Mouse (Mus musculus) bone marrow macrophage, adult 2 months (primary cell): Measurements from ENCODE around the gene Htr1a. TPM values are rescaled to one million over a fixed set of nuclear protein-coding genes. Genes with fewer than 3 reads are reported as not detected.

Source experiments
- H3K27ac ChIP-seq: 2 replicates; pipeline ENCODE4 v1.5.1; 2012; ENCODE audit warnings: low read depth, low read length; ENCODE audit not compliant: insufficient read depth
- H3K4me1 ChIP-seq: 2 replicates; pipeline ENCODE4 v1.6.1; 2012; ENCODE audit warnings: low read length; ENCODE audit not compliant: control insufficient read depth, insufficient read depth
- H3K4me3 ChIP-seq: 2 replicates; pipeline ENCODE4 v1.5.1; 2012; ENCODE audit warnings: mild to moderate bottlenecking, low read length, moderate library complexity; ENCODE audit not compliant: insufficient read depth
- CTCF ChIP-seq: IDR thresholded peaks from 2 replicates; pipeline ENCODE4 v1.5.1; 2012; ENCODE audit warnings: low read depth, mild to moderate bottlenecking, low read length, moderate library complexity
- POLR2A ChIP-seq: IDR thresholded peaks from 2 replicates; pipeline ENCODE4 v1.6.1; 2012; ENCODE audit warnings: mild to moderate bottlenecking, low read depth, low read length, borderline replicate concordance
- polyA plus RNA-seq: library from polyadenylated mRNA; stranded (reverse); fragments of >200 nt; gene quantifications from 2 replicates; pipeline ENCODE4 v1.2.4, GENCODE M21; 2012; ENCODE audit not compliant: missing spikeins, insufficient read depth, insufficient read length

Gene Htr1a
- not detected in 2 replicates for polyA plus RNA-seq

DNA sequence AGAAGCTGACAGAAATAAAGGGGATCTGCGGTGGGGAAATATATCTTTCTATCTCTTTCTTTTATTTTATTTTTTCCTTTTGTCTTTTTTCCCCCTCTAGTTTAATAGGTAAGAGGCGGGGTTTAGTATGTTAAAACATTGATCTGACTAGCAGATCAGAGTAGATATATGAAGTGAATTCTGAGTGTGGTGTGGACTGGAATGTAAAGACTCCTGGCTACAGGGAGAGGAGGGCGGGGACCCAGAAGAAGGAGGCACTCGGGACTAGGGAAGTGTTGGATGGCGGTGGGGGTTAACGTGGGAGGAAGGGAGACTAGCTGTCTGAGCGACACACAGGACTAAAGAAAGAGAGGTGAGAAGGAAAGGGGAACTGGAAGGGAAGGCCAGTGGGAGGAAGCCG lies at the start of gene Htr1a:
Gene Htr1a, plus strand, starts transcription at position 301 of the 400 bp plus-strand sequence.
- TF ChIP-seq POLR2A, result no peak
- no peak for TF ChIP-seq CTCF
- H3K4me3 ChIP-seq, result no peak within 1 kb of the TSS

DNA sequence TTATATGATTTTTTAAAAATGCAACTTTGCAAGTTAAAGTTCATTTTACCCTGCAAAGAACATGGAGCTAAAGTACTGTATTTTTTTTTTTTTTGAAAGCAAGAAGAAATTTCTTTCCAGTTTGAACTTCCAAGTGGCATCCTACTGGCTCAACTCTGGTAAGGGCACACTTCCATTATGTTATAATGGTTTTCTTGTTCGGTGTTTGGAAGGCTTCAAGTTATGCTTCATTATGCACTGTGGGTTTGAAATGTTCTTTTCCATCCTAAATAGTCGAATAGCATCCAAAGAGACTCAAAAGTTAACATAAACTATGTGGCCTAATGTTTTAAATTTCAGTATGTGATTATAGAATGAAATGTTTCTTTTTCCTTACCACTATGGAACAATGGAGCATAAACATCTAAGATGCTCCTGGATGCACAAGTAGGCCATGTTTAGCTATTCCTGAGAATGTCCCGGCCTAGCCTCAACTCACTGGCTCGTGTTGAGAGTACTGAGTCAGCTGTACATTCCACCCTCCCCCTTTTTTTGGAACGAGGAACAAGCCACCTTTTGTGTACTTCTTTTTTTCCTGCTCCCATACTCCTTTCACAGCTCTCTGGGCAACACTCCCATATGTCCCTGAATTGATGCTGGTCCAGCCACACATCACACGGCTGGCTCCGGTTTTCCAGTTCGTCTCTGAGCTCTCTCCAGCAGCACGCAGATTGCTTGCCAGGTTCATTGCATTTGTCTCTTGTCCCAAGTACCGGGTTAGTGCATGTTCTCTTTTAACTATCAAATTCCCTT lies 31.7 kb upstream of the Htr1a start:
- Histone ChIP-seq H3K4me3 (no peak overlapping the region), H3K27ac (no peak overlapping the region)
- no peak for TF ChIP-seq POLR2A
- no peak for TF ChIP-seq CTCF

More for the DNA sequence above, at the start of gene Htr1a:
- Histone ChIP-seq H3K4me1 (no peaks in the 10 kb centered on the region), H3K27ac (no peak within 1 kb of the TSS)

DNA sequence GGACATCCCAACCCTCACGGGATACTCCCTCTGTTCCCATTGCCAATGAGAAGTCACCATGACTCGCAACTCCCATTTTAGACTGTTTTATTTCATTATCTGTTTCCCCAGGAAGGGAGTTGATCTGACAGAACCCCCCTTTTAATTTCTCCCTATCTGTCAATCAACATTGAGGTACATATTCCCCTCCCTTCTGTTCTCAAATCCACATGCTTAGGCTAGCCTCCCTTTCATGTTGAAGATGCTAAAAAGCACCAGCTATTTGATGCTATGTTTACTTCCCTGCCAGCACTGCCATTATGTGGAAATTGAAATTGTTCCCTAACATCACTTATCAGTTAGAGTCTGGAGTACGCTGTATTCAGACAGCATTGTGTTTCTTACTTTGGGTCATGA lies 31.1 kb upstream of the Htr1a start:
- H3K4me3 ChIP-seq, result no peak overlapping the region
- no peak overlapping the region for H3K27ac ChIP-seq
- no peaks in the 10 kb centered on the region for H3K4me1 ChIP-seq
- TF ChIP-seq CTCF (no peak), POLR2A (no peak)

More for the DNA sequence above, 31.7 kb upstream of the Htr1a start:
- H3K4me1 ChIP-seq, result no peaks in the 10 kb centered on the region

DNA sequence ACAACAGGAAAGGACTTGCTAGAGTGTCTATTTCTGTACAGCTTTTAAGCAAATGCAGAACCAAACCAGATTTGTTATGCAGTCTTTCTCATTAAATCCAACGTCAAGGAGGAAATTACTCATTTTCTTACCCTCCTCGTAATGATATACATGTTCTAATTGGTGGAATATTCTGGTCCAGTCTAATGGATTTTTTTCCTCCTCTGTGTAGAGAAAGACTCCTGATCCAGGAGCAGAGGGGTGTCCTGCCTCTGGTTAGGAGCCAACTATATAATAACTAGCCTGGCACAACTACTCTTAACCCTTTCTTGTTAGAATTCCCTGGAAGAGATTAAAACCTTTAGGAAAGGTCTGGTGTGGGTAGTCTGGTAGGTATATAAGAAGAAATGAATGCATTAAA lies 10.3 kb upstream of the Htr1a start:
- TF ChIP-seq POLR2A (no peak), CTCF (no peak)
- H3K27ac ChIP-seq, result no peak overlapping the region
- peaks cover 3% of the 10 kb centered on the region; the same call in 1 of the 2 replicates for H3K4me1 ChIP-seq
- no peak overlapping the region for H3K4me3 ChIP-seq

DNA sequence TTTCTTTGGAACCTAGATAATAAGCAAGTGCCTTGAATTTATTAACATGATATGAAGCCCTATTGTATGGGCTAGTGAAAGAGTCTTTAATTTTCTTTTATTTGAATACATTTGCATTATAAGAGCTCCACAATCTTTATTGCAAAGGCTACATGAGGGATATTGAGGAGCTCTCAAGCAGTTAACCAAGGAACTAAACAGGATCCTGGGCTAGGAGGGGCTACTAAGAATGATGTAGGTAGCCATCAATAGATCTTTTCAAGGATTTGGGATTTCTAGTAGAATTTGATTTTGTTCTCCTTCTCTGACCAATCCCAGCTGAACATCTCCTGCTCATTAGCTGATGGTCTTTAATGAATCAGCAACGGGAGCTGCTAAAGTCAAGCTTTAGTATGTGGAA lies 9.8 kb upstream of the Htr1a start:
- Histone ChIP-seq H3K4me1 (peaks cover 3% of the 10 kb centered on the region; the same call in 1 of the 2 replicates), H3K4me3 (no peak overlapping the region), H3K27ac (no peak overlapping the region)
- TF ChIP-seq POLR2A (no peak), CTCF (no peak)

DNA sequence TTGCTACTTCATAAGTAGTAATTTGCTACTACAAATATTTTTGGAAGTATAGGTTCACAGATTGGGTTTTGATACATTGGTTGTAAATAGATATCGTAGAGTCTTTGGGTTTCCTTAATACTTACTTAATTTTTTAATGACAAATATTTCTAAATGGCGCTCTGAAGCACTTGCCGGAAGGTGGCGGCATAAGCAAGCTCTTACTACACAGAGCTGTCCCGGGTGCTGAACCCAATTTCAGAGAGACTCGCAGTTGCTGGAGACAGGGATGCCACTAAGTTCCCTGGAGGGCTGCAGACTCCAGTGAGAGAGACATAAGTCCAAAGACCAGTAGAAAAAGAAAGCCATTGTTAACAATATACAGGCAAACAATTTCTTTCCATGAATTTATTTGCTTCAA lies 863 bp upstream of the Htr1a start:
- TF ChIP-seq CTCF (peak; percentile 90), POLR2A (no peak)
- H3K4me1 ChIP-seq, result no peaks in the 10 kb centered on the region
- no peak overlapping the region for H3K27ac ChIP-seq
- no peak overlapping the region for H3K4me3 ChIP-seq

DNA sequence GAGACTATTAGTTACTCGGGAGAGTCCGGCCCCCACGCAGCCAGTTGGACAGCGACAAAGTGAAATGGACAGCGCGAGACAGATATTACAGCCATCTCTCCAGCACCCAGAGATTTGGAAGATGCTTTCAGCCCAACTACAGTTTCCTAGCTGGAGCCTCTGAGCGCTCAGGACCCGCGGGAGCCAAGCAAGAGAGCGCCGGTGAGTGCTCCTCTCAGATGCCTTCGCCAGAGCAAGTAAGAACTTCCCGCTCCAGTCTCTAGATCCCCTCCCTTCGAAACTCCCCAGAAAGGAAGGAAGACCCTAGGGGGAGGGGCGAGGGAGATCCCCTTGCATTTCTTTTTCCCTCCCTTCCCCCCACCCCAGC lies 415 bp downstream of the Htr1a start:
- H3K4me3 ChIP-seq, result no peak overlapping the region
- no peaks in the 10 kb centered on the region for H3K4me1 ChIP-seq
- TF ChIP-seq POLR2A, result no peak
- no peak overlapping the region for H3K27ac ChIP-seq

DNA sequence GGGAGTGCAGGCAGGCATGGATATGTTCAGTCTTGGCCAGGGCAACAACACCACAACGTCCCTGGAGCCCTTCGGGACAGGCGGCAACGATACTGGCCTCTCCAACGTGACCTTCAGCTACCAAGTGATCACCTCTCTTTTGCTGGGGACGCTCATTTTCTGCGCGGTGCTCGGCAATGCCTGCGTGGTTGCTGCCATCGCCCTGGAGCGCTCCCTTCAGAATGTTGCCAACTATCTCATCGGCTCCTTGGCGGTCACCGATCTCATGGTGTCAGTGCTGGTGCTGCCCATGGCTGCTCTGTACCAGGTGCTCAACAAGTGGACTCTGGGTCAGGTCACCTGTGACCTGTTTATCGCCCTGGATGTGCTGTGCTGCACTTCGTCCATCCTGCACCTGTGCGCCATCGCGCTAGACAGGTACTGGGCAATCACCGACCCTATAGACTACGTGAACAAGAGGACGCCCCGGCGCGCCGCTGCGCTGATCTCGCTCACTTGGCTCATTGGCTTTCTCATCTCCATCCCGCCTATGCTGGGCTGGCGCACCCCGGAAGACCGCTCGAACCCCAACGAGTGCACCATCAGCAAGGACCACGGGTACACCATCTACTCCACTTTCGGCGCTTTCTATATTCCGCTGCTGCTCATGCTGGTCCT lies 927 bp downstream of the Htr1a start:
- H3K4me1 ChIP-seq, result no peaks in the 10 kb centered on the region
- H3K4me3 ChIP-seq, result no peak overlapping the region
- TF ChIP-seq POLR2A (no peak), CTCF (no peak)
- H3K27ac ChIP-seq, result no peak overlapping the region

DNA sequence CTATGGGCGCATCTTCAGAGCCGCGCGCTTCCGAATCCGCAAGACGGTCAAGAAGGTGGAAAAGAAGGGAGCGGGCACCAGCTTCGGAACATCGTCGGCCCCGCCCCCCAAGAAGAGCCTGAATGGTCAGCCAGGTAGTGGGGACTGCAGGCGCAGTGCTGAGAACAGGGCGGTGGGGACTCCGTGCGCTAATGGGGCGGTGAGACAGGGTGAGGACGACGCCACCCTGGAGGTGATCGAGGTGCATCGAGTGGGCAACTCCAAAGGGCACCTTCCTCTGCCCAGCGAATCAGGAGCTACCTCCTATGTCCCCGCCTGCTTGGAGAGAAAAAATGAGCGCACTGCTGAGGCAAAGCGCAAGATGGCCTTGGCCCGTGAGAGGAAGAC lies 1.4 kb downstream of the Htr1a start:
- H3K4me3 ChIP-seq, result no peak overlapping the region
- no peak overlapping the region for H3K27ac ChIP-seq
- TF ChIP-seq POLR2A (no peak), CTCF (no peak)
- H3K4me1 ChIP-seq, result no peaks in the 10 kb centered on the region

DNA sequence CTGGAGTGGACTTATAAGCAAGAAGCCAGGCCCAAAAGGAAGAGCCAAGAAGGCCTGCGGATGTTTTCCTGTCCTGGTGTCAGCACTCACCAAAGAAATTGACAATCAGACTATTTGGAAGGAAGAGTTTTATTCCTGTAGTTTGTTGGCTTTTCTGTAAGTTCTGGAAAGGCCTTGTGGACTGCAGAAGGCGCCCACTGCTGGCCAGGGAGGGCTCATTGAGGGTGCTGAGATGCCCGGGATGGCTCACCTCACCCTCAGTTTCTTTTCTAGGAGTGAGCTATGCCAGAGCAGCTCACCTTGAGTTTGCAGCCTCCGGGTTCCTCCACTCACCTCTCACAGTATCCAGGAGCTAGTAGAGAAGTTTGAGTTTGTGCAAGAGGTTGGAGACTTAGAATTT lies 2.8 kb downstream of the Htr1a start:
- Histone ChIP-seq H3K4me1 (no peaks in the 10 kb centered on the region), H3K4me3 (no peak overlapping the region), H3K27ac (no peak overlapping the region)
- TF ChIP-seq CTCF, result no peak
- no peak for TF ChIP-seq POLR2A
